Mouse (Mus musculus) C2C12 (cell line): ENCODE measurements around the gene Lrba.

Experiments
- CEBPB ChIP-seq: IDR thresholded peaks from one replicate; pipeline ENCODE4 v1.6.1; 2011; ENCODE audit warnings: low read depth, mild to moderate bottlenecking, control low read depth, moderate library complexity
- CTCF ChIP-seq: IDR thresholded peaks from one replicate; pipeline ENCODE4 v1.5.1; 2011; ENCODE audit not compliant: control insufficient read depth, insufficient read depth, insufficient read length
- FOSL1 ChIP-seq: IDR thresholded peaks from one replicate; pipeline ENCODE4 v1.8.0; 2011; ENCODE audit warnings: mild to moderate bottlenecking, low read length; ENCODE audit not compliant: poor library complexity, insufficient read depth, severe bottlenecking
- MAX ChIP-seq: IDR thresholded peaks from one replicate; pipeline ENCODE4 v1.6.1; 2011; ENCODE audit warnings: mild to moderate bottlenecking, control low read depth
- MYOD1 ChIP-seq: IDR thresholded peaks from one replicate; pipeline ENCODE4 v1.6.1; 2011; ENCODE audit warnings: low read depth; ENCODE audit not compliant: control insufficient read depth, insufficient read length
- MYOG ChIP-seq: IDR thresholded peaks from one replicate; pipeline ENCODE4 v1.6.1; 2011; ENCODE audit not compliant: control insufficient read depth, insufficient read length; ENCODE audit errors: extremely low read depth
- USF1 ChIP-seq: IDR thresholded peaks from one replicate; pipeline ENCODE4 v1.6.1; 2011; ENCODE audit warnings: low read depth, mild to moderate bottlenecking, control low read depth, moderate library complexity

GRCm38 (mm10) chr3:86641393-86641792 lies 416.9 kb downstream of the Lrba start:
- no peak for TF ChIP-seq CTCF
- TF ChIP-seq MYOG = no peak
- no peak for TF ChIP-seq MAX
- no peak for TF ChIP-seq USF1
- TF ChIP-seq CEBPB = no peak
- no peak for TF ChIP-seq FOSL1
- no peak for TF ChIP-seq MYOD1
